In the genomic region with DNA sequence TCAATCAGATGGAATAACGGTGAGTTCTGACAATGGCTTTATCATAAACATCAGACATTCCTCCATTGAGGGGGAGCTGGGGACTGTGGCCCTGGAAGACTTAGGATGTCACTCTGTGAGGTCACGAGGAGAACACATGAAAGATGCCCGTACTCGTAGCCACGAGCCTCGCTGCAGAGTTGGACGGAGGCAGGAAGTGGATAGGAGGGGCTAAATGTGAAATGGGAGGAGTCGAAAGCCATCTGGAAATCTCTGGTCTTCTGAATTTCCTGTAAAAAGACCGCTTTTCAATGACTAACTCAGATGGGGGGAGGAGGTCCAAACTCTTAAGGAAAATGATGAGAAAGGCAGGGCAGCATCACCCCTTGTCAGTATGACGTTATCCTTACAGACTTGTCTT, we compare ENCODE assay signal across 22 mouse cellular contexts.
DNase-seq lines count a peak whose midpoint lies in the region; ATAC-seq lines count a peak whose summit lies in the region.
"Had no signal": no experiment of that assay in that cellular context is flagged by ENCODE, and none has a peak within 500 bp of the region (broad histone marks: within the 10 kb centered on the region; RNA-seq: fewer than 3 reads in every experiment).

No protein-coding gene starts in this region.

- no peaks in the 10 kb centered on the region for H3K27me3 ChIP-seq in heart, embryonic 11.5 days (ENCODE audit: control insufficient read depth, insufficient read depth, low read length)
- no peaks in the 10 kb centered on the region for H3K27me3 ChIP-seq in kidney, embryonic 16.5 days (ENCODE audit: insufficient read depth, low read length)
- H3K27me3 ChIP-seq in intestine, embryonic 16.5 days (replicated peaks; ENCODE audit: control insufficient read depth, insufficient read depth, low read length), result no peaks in the 10 kb centered on the region

- no peak overlapping the region for H3K9ac ChIP-seq in heart, embryonic 11.5 days (ENCODE audit: low read depth, low read length)
- H3K9ac ChIP-seq in kidney, embryonic 16.5 days (replicated peaks; ENCODE audit: low read length), result no peak overlapping the region
- H3K9ac ChIP-seq in intestine, embryonic 16.5 days (ENCODE audit: low read depth, low read length), result no peak overlapping the region
- H3K9ac ChIP-seq: liver, postnatal 0 days; neural tube, embryonic 13.5 days had no signal

- H3K4me3 ChIP-seq in heart, embryonic 11.5 days (ENCODE audit: low read depth, low read length), result no peak overlapping the region
- H3K4me3 ChIP-seq in kidney, embryonic 16.5 days (ENCODE audit: low read length), result no peak overlapping the region
- H3K4me3 ChIP-seq in intestine, embryonic 16.5 days (ENCODE audit: low read length), result peak overlapping the region; percentile 9; the same call in 1 of the 2 replicates
- H3K4me3 ChIP-seq: erythroblast, embryonic 14.5 days; midbrain, embryonic 10.5 days; neural tube, embryonic 13.5 days had no signal

- DNase-seq in heart, postnatal 14 days, result no peak
- no peak for DNase-seq in kidney, postnatal 10 days
- DNase-seq in 416B (ENCODE audit: low read depth), result peak; percentile 16
- no peak for DNase-seq in gastrocnemius, adult 8-10 months (ENCODE audit: low spot score in 2 of 2)
- DNase-seq in embryo, embryonic 11 days, result no peak
- DNase-seq: adrenal gland, postnatal 14 days; B cell, adult 2 months; cerebellum, adult 18-20 months; kidney, adult 9 months; liver; liver, postnatal 0 days; right cerebral cortex, postnatal 25 days had no signal

- peak overlapping the region; percentile 37; the same call in 1 of the 2 replicates for H3K4me2 ChIP-seq in heart, embryonic 11.5 days
- H3K4me2 ChIP-seq in kidney, embryonic 16.5 days (replicated peaks; ENCODE audit: low read depth, low read length), result peak overlapping the region; percentile 11; the same call in 1 of the 2 replicates
- H3K4me2 ChIP-seq in intestine, embryonic 16.5 days (ENCODE audit: low read depth, low read length), result peak overlapping the region; percentile 1; the same call in 1 of the 2 replicates
- H3K4me2 ChIP-seq: neural tube, embryonic 13.5 days had no signal

- no peak for ATAC-seq in heart, embryonic 11.5 days (replicated peaks; ENCODE audit: insufficient number of reproducible peaks, low FRiP score, low TSS enrichment)
- ATAC-seq in kidney, embryonic 16.5 days (ENCODE audit: low FRiP score, low TSS enrichment), result no peak
- no peak for ATAC-seq in intestine, embryonic 16.5 days
- ATAC-seq: activated CD4-positive, CD25-positive, alpha-beta regulatory T cell, adult 4 months; forebrain, embryonic 16.5 days; hindbrain, embryonic 16.5 days; liver, postnatal 0 days; Patski had no signal

- no peaks in the 10 kb centered on the region for H3K36me3 ChIP-seq in heart, embryonic 11.5 days (ENCODE audit: control insufficient read depth, insufficient read depth, low read length)
- H3K36me3 ChIP-seq in kidney, embryonic 16.5 days (ENCODE audit: insufficient read depth, low read length), result no peaks in the 10 kb centered on the region
- no peaks in the 10 kb centered on the region for H3K36me3 ChIP-seq in intestine, embryonic 16.5 days (ENCODE audit: control insufficient read depth, insufficient read depth, low read length)
- H3K36me3 ChIP-seq: midbrain, embryonic 10.5 days; neural tube, embryonic 13.5 days had no signal

- no peak overlapping the region for H3K27ac ChIP-seq in heart, embryonic 11.5 days (ENCODE audit: low read depth, low read length)
- no peak overlapping the region for H3K27ac ChIP-seq in kidney, embryonic 16.5 days (ENCODE audit: low read length)
- no peak overlapping the region for H3K27ac ChIP-seq in intestine, embryonic 16.5 days (ENCODE audit: low read length)
- H3K27ac ChIP-seq: midbrain, embryonic 10.5 days; neural tube, embryonic 13.5 days had no signal

- intact Hi-C loops in heart, postnatal 14 days (cut with DNase I), result no loop called here

- no peaks in the 10 kb centered on the region for H3K9me3 ChIP-seq in heart, embryonic 11.5 days (replicated peaks; ENCODE audit: control insufficient read depth, low read length)
- no peaks in the 10 kb centered on the region for H3K9me3 ChIP-seq in kidney, embryonic 16.5 days (ENCODE audit: low read length)
- H3K9me3 ChIP-seq in intestine, embryonic 16.5 days (ENCODE audit: control insufficient read depth, low read length), result no peaks in the 10 kb centered on the region
- H3K9me3 ChIP-seq: midbrain, embryonic 10.5 days; neural tube, embryonic 13.5 days had no signal

- 59% methylated on average over 10 of the region's 10 CpGs for WGBS in heart, embryonic 11.5 days (ENCODE audit: insufficient replicate concordance)
- 66% methylated on average over 10 of the region's 10 CpGs for WGBS in kidney, embryonic 16.5 days
- 54% methylated on average over 10 of the region's 10 CpGs for WGBS in intestine, embryonic 16.5 days

- H3K4me1 ChIP-seq in heart, embryonic 11.5 days (ENCODE audit: control insufficient read depth, insufficient read depth, low read length), result no peaks in the 10 kb centered on the region
- H3K4me1 ChIP-seq in kidney, embryonic 16.5 days (ENCODE audit: insufficient read depth, low read length), result no peaks in the 10 kb centered on the region
- H3K4me1 ChIP-seq in intestine, embryonic 16.5 days (ENCODE audit: control insufficient read depth, insufficient read depth, low read length), result no peaks in the 10 kb centered on the region
- H3K4me1 ChIP-seq: midbrain, embryonic 10.5 days; neural tube, embryonic 13.5 days had no signal
